Mouse (Mus musculus): ENCODE results near the gene Xylb.

- no peak for TF ChIP-seq CTCF (conservative IDR thresholded peaks at IDR 0.05; ENCODE audit: insufficient read depth, insufficient read length, low read depth, low read length)
- TF ChIP-seq POLR2A (IDR thresholded peaks at IDR 0.05; ENCODE audit: low read depth, low read length) = no peak
These were observed 21.6 kb upstream of the Xylb start for GRCm38 (mm10) chr9:119335571-119335970.
